Mouse (Mus musculus) liver, embryonic 16.5 days (tissue): Measurements from ENCODE around the gene Fgd6. TPM values are rescaled to one million over a fixed set of nuclear protein-coding genes. Genes with fewer than 3 reads are reported as not detected.

ENCODE experiments used
- ATAC-seq: fragments of 200-750 bp; cut with Nextera tagmentation; 2 replicates; pipeline ENCODE4 v1.8.0; 2017; ENCODE audit warnings: low read depth, mild to moderate bottlenecking, moderate number of reproducible peaks, moderate library complexity
- H3K27ac ChIP-seq: fragments of 300-500 bp; sonication (generic); 2 replicates; pipeline ENCODE4 v1.5.1; 2014; ENCODE audit warnings: mild to moderate bottlenecking, low read length
- H3K27me3 ChIP-seq: fragments of 300-500 bp; sonication (generic); 2 replicates; pipeline ENCODE4 v1.6.1; 2014; ENCODE audit warnings: low read depth, low read length, mixed read lengths; ENCODE audit not compliant: control insufficient read depth, insufficient read depth
- H3K36me3 ChIP-seq: fragments of 300-500 bp; sonication (generic); 2 replicates; pipeline ENCODE4 v1.6.1; 2014; ENCODE audit warnings: mild to moderate bottlenecking; ENCODE audit not compliant: control insufficient read depth, insufficient read depth
- H3K4me1 ChIP-seq: fragments of 300-500 bp; sonication (generic); 2 replicates; pipeline ENCODE4 v1.6.1; 2014; ENCODE audit warnings: low read depth, low read length, mixed read lengths; ENCODE audit not compliant: control insufficient read depth
- H3K4me2 ChIP-seq: fragments of 300-500 bp; sonication (generic); 2 replicates; pipeline ENCODE4 v1.6.1; 2014; ENCODE audit warnings: low read depth, low read length, mixed read lengths
- H3K4me3 ChIP-seq: fragments of 300-500 bp; sonication (generic); 2 replicates; pipeline ENCODE4 v1.5.1; 2014; ENCODE audit warnings: low read depth, mild to moderate bottlenecking, low read length
- H3K9ac ChIP-seq: fragments of 300-500 bp; sonication (generic); 2 replicates; pipeline ENCODE4 v1.6.1; 2014; ENCODE audit warnings: low read depth, low read length
- H3K9me3 ChIP-seq: fragments of 300-500 bp; sonication (generic); replicated peaks from 2 replicates; pipeline ENCODE4 v1.6.1; 2016; ENCODE audit warnings: low read length; ENCODE audit not compliant: control insufficient read depth
- WGBS: fragments of 180-500 bp; shearing (Covaris S2); extraction: QIAGEN DNeasy Blood & Tissue Kit; methylation state at CpG from one replicate; pipeline ENCODE4 v1.1.7; 2014; ENCODE audit not compliant: insufficient replicate concordance; 5-methylcytosine and 5-hydroxymethylcytosine counted together
- polyA plus RNA-seq: library from polyadenylated mRNA; unstranded; fragments of >200 nt; fragmentation: Nextera tagmentation; extraction: Ambion mirVana; gene quantifications from 2 replicates; pipeline ENCODE4 v1.2.1, GENCODE M21; 2015

Fgd6 gene
- polyA plus RNA-seq, 1 experiment from 2014 or later = 3.7 TPM

DNA sequence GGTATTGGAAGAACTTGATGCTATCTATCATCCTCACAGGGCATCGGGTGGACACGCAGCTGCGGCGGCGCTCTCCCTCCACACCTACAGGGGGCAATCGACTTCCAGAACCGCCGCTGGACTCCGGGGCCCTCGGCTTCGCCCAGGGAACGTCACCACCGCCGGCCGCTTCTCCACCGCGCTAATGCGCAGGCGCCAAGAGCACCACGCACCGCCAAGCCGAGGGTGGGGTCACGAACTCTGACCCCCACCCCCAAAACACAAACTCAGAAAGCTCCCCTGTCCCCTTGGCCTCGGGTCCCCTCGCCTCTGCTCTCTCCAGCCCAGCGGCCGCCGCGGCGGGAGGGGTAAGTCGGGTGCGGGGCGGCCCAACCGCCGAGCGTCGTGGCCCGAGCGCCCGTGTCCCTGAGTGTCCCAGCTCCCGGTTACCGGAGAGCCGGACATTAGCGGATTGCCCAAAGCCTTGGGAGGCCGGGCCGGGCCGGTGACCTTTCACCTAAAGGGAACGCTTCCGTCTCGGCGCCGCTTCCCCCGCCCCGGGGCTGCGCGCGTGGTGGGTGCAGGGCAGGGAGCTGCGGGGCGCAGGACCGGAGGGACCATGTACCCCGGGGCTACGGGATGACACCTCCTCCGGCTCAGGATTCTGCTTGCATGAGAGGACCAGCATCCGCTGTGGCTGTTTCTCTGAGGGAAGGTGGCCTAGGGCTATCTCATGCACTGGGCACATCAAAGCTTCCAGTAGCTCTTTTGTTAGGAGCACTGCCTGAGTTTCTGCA, 112.1 kb downstream of the Fgd6 start, which contains the start of gene Nr2c1:
Nr2c1 (plus strand) TSS at position 268 of the 776 bp plus-strand sequence.
- Histone ChIP-seq H3K4me2 (peak within 1 kb of the TSS; percentile 76), H3K4me1 (peaks cover 14% of the 10 kb centered on the region), H3K36me3 (no peaks in the 10 kb centered on the region), H3K9ac (peak within 1 kb of the TSS; percentile 77), H3K9me3 (no peaks in the 10 kb centered on the region), H3K27me3 (no peaks in the 10 kb centered on the region), H3K4me3 (peak within 1 kb of the TSS; percentile 74), H3K27ac (peak within 1 kb of the TSS; percentile 87)
- peak; percentile 90 for ATAC-seq
- under 1% methylated on average over 64 of the region's 64 CpGs for WGBS

DNA sequence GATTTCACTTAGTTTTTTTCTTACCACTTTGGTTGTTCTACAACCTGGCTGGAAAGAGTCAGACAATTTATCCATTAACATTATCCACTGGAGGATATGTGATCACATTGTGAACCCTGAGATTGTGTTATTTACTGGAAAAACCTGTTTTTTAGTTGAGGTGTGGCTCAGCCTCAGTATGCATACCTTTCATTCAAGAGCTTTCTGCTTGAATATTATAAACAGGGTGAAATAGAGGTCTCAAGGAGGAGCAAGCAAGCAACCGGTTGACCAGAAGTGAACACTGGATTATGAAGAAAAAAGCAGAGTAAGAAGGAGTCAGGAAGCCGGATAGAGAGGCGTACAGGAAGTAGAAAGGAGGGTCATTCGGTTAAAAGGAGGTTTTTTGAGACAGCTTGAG, 115.7 kb downstream of the Fgd6 start:
- no peak overlapping the region for H3K9ac ChIP-seq
- H3K36me3 ChIP-seq = no peaks in the 10 kb centered on the region
- no peak for ATAC-seq
- 57% methylated on average over 4 of the region's 4 CpGs for whole genome bisulfite sequencing
- peaks cover 14% of the 10 kb centered on the region for H3K4me1 ChIP-seq
- H3K4me3 ChIP-seq = no peak overlapping the region
- no peak overlapping the region for H3K27ac ChIP-seq
- no peaks in the 10 kb centered on the region for H3K27me3 ChIP-seq
- no peaks in the 10 kb centered on the region for H3K9me3 ChIP-seq
- H3K4me2 ChIP-seq = no peak overlapping the region

DNA sequence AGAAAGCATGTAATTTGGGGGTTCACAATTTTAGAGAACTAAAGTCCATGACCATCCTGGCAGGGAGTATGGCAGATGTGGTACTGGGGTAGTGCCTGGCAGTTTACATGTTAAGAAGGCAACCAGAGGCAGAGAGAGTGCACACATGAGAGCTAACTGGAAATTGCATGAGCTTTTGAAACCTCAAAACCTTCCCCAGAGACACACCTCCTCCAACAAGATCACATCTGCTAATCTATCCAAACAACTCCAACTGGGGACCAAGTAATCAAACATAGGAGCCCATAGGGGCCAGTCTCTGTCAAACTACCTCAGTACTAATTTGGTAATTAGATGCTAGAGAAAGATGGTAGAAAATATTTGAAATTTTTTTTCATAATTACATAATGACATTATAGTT, 118.0 kb downstream of the Fgd6 start:
- no peak overlapping the region for H3K27ac ChIP-seq
- H3K4me1 ChIP-seq = peaks cover 10% of the 10 kb centered on the region
- no peak overlapping the region for H3K4me2 ChIP-seq
- 0 out of 2 replicates have a peak, but pooled peaks cover 3% of the 10 kb centered on the region for H3K36me3 ChIP-seq
- no peaks in the 10 kb centered on the region for H3K27me3 ChIP-seq
- no peak overlapping the region for H3K4me3 ChIP-seq
- H3K9ac ChIP-seq = no peak overlapping the region
- no peak for ATAC-seq
- H3K9me3 ChIP-seq = no peaks in the 10 kb centered on the region

DNA sequence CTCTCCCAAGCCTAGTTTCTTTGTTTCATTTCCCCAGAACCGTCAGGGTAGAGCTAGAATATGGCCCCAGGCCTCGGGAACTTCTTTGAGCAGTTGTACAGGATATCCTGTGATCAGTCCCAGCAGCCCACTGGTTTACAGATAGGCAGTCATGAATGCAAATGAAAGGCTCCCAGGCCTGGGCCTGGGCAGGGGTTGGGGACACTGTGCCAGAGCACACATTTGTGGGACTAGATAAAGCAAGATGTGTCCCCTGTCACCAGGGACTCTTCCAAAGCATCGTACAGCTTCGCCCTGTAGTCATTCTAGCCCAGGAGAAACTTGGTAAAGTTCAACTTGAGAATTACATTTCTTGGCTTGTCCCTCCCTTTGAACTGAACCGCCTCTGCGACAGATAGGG, 123.2 kb downstream of the Fgd6 start:
- Histone ChIP-seq H3K9me3 (no peaks in the 10 kb centered on the region), H3K4me2 (no peak overlapping the region), H3K4me1 (no peaks in the 10 kb centered on the region), H3K9ac (no peak overlapping the region), H3K36me3 (peaks cover 5% of the 10 kb centered on the region; the same call in 1 of the 2 replicates), H3K27ac (no peak overlapping the region), H3K4me3 (no peak overlapping the region), H3K27me3 (no peaks in the 10 kb centered on the region)
- ATAC-seq = no peak
- WGBS = 62% methylated on average over 6 of the region's 6 CpGs

DNA sequence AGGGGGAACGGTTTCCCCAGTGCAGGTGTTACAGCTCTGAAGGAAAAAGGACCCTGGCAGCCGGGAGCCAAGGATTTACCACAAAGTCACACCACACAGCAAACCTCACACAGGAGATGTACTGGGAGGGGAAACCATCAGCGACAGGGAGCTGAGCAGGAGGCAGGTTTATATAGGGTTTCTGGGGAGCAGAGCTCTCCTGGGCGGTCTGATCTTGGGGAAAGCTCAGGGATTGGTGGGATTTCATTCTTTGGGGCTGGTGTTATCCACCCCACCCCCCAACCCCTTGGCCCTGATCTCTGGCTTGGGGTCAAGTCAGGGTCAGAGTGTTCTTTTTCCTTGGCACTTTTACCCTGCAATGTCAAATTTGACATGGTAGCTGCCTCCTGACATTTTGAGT, 123.6 kb downstream of the Fgd6 start:
- H3K36me3 ChIP-seq = peaks cover 5% of the 10 kb centered on the region; the same call in 1 of the 2 replicates
- 67% methylated on average over 4 of the region's 4 CpGs for WGBS
- no peaks in the 10 kb centered on the region for H3K4me1 ChIP-seq
- H3K27ac ChIP-seq = no peak overlapping the region
- H3K9ac ChIP-seq = no peak overlapping the region
- no peak overlapping the region for H3K4me2 ChIP-seq
- ATAC-seq = no peak
- no peaks in the 10 kb centered on the region for H3K9me3 ChIP-seq
- H3K4me3 ChIP-seq = no peak overlapping the region
- H3K27me3 ChIP-seq = no peaks in the 10 kb centered on the region

DNA sequence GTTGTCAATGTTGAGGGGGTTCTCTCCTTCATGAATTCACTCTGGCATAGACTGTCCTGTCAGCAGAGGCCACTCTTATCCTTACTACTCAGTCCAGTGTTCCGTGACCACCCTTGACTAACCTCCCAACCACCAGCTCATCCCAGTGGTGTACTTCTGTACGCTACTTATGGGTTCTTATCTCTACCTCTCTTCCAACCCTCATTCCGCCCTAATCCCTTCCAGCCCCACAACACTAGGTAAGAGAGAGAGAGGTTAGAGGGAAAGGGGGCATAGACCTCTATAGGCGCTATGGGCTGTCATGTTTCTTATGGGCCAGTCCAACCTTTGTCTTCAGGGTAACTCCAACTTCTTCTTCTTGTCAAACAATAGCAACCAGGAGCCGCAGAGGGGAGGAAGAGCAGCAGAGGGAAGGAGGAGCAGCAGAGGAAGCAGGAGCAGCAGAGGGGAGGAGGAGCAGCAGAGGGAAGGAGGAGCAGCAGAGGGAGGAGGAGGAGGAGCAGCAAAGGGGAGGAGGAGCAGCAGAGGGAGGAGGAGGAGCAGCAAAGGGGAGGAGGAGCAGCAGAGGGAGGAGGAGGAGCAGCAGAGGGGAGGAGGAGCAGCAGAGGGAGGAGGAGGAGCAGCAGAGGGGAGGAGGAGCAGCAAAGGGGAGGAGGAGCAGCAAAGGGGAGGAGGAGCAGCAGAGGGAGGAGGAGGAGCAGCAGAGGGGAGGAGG, 125.4 kb downstream of the Fgd6 start:
- no peaks in the 10 kb centered on the region for H3K4me1 ChIP-seq
- no peak for ATAC-seq
- WGBS = 71% methylated on average over 5 of the region's 5 CpGs

DNA sequence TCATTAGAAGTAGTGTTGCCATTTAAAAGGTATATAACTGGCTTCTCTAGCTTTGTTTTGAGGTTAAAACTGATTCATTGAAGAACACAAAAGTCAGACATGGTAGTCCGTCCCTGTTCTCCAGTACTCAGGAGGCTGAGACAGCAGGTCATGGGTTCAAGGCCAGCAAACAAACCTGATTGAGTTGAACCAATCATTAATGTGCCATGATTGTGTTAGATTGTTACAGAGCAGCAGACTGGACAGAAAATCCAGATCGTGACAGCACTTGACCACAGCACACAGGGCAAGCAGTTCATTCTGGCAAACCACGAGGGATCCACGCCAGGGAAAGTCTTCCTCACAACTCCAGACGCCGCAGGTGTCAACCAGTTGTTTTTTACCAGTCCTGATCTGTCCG, 126.2 kb downstream of the Fgd6 start:
- Histone ChIP-seq H3K36me3 (peaks cover 5% of the 10 kb centered on the region; the same call in 1 of the 2 replicates), H3K4me2 (no peak overlapping the region), H3K9ac (no peak overlapping the region), H3K27ac (no peak overlapping the region), H3K4me3 (no peak overlapping the region), H3K4me1 (no peaks in the 10 kb centered on the region), H3K27me3 (no peaks in the 10 kb centered on the region), H3K9me3 (no peaks in the 10 kb centered on the region)
- no peak for ATAC-seq
- WGBS = 81% methylated on average over 7 of the region's 7 CpGs

More for the DNA sequence above, 125.4 kb downstream of the Fgd6 start:
- Histone ChIP-seq H3K4me2 (no peak overlapping the region), H3K9me3 (no peaks in the 10 kb centered on the region), H3K27ac (no peak overlapping the region), H3K27me3 (no peaks in the 10 kb centered on the region), H3K9ac (no peak overlapping the region), H3K36me3 (peaks cover 5% of the 10 kb centered on the region; the same call in 1 of the 2 replicates), H3K4me3 (no peak overlapping the region)

DNA sequence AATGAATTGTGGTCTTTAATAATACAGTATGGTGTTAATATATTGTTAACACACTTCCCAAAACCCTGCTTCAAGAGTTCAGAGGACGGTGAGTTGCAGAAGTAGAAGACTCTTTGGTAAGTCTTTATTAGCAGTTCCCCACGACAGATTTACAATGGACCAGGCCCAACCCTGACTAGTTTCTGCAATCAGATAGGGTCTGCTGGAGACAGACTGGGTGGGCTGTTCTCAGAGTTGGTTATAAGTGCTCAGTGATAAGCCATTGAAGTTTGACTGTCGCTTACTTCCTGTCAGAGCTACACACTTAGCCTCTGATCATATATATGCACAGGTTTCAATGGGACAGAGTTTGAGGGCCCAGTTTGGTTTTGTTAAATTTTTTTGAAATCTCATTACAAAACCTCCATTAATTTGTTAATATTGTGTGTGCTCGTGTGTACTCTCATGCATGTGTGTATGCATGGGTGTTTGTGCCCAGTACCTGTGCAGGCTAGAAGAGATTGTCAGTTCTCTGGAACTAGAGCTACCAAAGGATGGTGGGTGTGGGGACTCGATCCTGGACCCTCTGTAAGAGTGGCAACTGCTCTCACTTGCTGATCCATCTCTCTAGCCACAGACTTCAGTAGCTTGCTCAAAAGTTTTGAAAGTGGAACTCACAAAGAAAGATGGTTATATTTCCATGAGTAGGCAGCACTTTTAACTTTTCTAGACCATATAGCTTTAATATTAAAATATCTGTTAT, 128.5 kb downstream of the Fgd6 start:
- no peaks in the 10 kb centered on the region for H3K27me3 ChIP-seq
- peaks cover 16% of the 10 kb centered on the region for H3K36me3 ChIP-seq
- no peak overlapping the region for H3K27ac ChIP-seq
- ATAC-seq = no peak
- WGBS = 50% methylated on average over 5 of the region's 5 CpGs
- no peak overlapping the region for H3K4me2 ChIP-seq
- no peaks in the 10 kb centered on the region for H3K9me3 ChIP-seq
- no peaks in the 10 kb centered on the region for H3K4me1 ChIP-seq
- H3K9ac ChIP-seq = no peak overlapping the region
- H3K4me3 ChIP-seq = no peak overlapping the region
